Comparison of ENCODE assay signal across 10 mouse cellular contexts in the genomic region with DNA sequence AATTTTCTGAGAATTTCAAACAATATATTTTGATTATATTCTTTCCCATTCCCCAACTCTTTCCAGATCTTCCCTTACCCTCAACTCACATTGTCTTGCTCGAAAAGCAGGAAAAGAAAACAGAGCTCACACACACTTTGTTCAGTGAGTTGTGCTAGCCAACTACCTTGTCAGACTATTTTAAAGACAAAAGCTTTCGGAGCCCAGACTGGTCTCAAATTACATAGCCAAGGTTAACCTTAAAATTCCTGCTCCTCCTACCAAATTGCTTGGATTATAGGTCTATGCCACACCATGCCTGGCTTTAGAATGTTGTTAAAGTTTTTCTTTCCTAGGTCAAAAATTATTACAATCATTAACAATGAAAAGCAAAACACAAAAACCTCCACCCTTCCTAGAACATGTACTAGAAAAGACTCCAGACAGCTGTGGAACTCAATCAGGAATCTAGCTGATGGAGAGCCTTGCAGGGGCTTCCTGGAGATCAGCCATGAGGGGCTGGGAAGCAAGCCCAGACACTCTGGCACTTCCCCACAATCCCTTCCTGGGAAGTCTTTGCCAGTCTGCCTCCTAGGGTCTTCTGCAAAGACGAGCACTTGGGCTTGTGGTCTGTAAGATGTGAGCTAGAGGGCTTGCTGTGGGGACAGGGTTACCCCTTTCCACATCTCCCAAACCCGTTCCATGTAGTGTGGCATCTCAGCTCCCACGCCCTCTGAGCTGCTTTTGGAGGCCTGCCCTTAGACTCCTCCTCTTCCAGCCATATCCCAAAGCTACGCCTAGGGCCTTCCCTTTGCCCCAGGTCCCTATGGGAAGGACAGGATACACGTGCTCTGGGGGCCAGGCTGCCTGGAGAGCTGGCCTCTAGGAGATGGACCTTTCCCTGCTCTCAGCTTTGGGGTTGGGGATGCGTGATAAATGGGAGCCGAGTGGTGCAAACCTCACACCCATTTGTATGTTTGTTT. TPM values are rescaled to one million over a fixed set of nuclear protein-coding genes. Genes with fewer than 3 reads are reported as not detected.
A peak's percentile ranks its signal among the peaks of the same experiment; 100 is the strongest.
DNase-seq lines count a peak whose midpoint lies in the region; ATAC-seq and TF ChIP-seq lines count a peak whose summit lies in the region.
"Had no signal": no experiment of that assay in that cellular context is flagged by ENCODE, and none has a peak within 500 bp of the region (broad histone marks: within the 10 kb centered on the region; RNA-seq: fewer than 3 reads in every experiment).

No protein-coding gene starts in this region.

- H3K79me2 ChIP-seq in heart, adult 2 months (replicated peaks; ENCODE audit: control insufficient read depth, insufficient read depth, low read length): no peaks in the 10 kb centered on the region

- H3K4me2 ChIP-seq in heart, embryonic 15.5 days: no peak overlapping the region

- no peak for TF ChIP-seq POLR2A in heart, adult 2 months (IDR thresholded peaks at IDR 0.05; ENCODE audit: insufficient read depth, low read depth, low read length)

- WGBS in heart, embryonic 15.5 days: 55% methylated on average over 9 of the region's 9 CpGs
- WGBS in heart, adult 2 months: 31% methylated on average over 9 of the region's 9 CpGs
- WGBS in limb, embryonic 10.5 days: 62% methylated on average over 9 of the region's 9 CpGs

- intact Hi-C loops in heart, adult 2 months (cut with DNase I): no loop called here
- intact Hi-C loops in left cerebral cortex, postnatal 4 days (cut with DNase I): loop anchor here (5.0 kb wide), 1 partner anchor 422 kb away; the partner anchor contains the start of gene Idh3b
- intact Hi-C loops in left cerebral cortex, postnatal 36 days (cut with DNase I): no loop called here

- no peak overlapping the region for H3K9ac ChIP-seq in heart, embryonic 15.5 days
- H3K9ac ChIP-seq in heart, adult 2 months (ENCODE audit: low read depth, low read length): no peak overlapping the region

- ATAC-seq in heart, embryonic 15.5 days (replicated peaks; ENCODE audit: insufficient number of reproducible peaks, insufficient read depth, low FRiP score, low read depth): no peak; the same call in 1 of the 2 replicates
- ATAC-seq: CD4-positive, CD25-positive, alpha-beta regulatory T cell, adult 4 months had no signal

- H3K27me3 ChIP-seq in heart, embryonic 15.5 days: peaks cover 6% of the 10 kb centered on the region; the same call in 1 of the 2 replicates
- no peaks in the 10 kb centered on the region for H3K27me3 ChIP-seq in heart, adult 2 months (ENCODE audit: control insufficient read depth, insufficient read depth, low read length)
- H3K27me3 ChIP-seq in limb, embryonic 10.5 days (ENCODE audit: low read depth, poor library complexity, severe bottlenecking): peaks cover 10% of the 10 kb centered on the region

- H3K9me3 ChIP-seq in heart, embryonic 15.5 days (replicated peaks): no peaks in the 10 kb centered on the region
- H3K9me3 ChIP-seq in limb, embryonic 10.5 days (replicated peaks): no peaks in the 10 kb centered on the region

- no peak for TF ChIP-seq CTCF in heart, adult 2 months (IDR thresholded peaks at IDR 0.05)

- peaks cover 17% of the 10 kb centered on the region for H3K36me3 ChIP-seq in heart, embryonic 15.5 days
- no peaks in the 10 kb centered on the region; the same call in 1 of the 2 replicates for H3K36me3 ChIP-seq in heart, adult 2 months (ENCODE audit: control insufficient read depth, insufficient read depth, low read length)
- peaks cover 6% of the 10 kb centered on the region; the same call in 1 of the 2 replicates for H3K36me3 ChIP-seq in limb, embryonic 10.5 days

- H3K4me3 ChIP-seq in heart, embryonic 15.5 days: no peak overlapping the region
- no peak overlapping the region for H3K4me3 ChIP-seq in heart, adult 2 months
- no peak overlapping the region for H3K4me3 ChIP-seq in limb, embryonic 10.5 days

- no peak for TF ChIP-seq EP300 in heart, adult 2 months (IDR thresholded peaks at IDR 0.05; ENCODE audit: insufficient read depth, low read depth, low read length)

- H3K4me1 ChIP-seq in heart, embryonic 15.5 days (replicated peaks): peaks cover 16% of the 10 kb centered on the region
- H3K4me1 ChIP-seq in heart, adult 2 months (ENCODE audit: control insufficient read depth, insufficient read depth, low read length): peaks cover 4% of the 10 kb centered on the region; the same call in 1 of the 2 replicates
- peaks cover 12% of the 10 kb centered on the region for H3K4me1 ChIP-seq in limb, embryonic 10.5 days

- no peak for DNase-seq in heart, adult 2 months
- DNase-seq in left cerebral cortex, postnatal 4 days: peak; percentile 53
- DNase-seq in left cerebral cortex, postnatal 36 days (ENCODE audit: low spot score in 2 of 2): no peak
- peak; percentile 49 for DNase-seq in adipocyte (ENCODE audit: low spot score)
- DNase-seq in limb, embryonic 10.5 days (ENCODE audit: low spot score): no peak
- no peak for DNase-seq in frontal cortex, adult 2 months (ENCODE audit: extremely low spot score in 1 of 2, low spot score in 1 of 2)

- H3K27ac ChIP-seq in heart, embryonic 15.5 days: peak overlapping the region; percentile 51
- no peak overlapping the region for H3K27ac ChIP-seq in heart, adult 2 months
- H3K27ac ChIP-seq in limb, embryonic 10.5 days: peak overlapping the region; percentile 16; the same call in 1 of the 2 replicates
- H3K27ac ChIP-seq: macrophage had no signal

RNA-seq across cellular contexts. Expression of gene Slc4a11, which starts 7.0 kb away (rescaled TPM):
- 0.19 and 0.58 TPM in 2 replicates for polyA plus RNA-seq in heart, embryonic 15.5 days (2015; fragmentation: Nextera tagmentation; extraction: Ambion mirVana)
- total RNA-seq in heart, adult 2 months (2021): under 1 TPM; 0.10 to 0.14 TPM
- 0.37 and 0.38 TPM in 2 replicates for polyA plus RNA-seq in heart, adult 2 months (2012; rRNA removed)
- under 1 TPM; 0.34 to 0.83 TPM for total RNA-seq in left cerebral cortex, postnatal 4 days (2021)
- total RNA-seq in left cerebral cortex, postnatal 36 days (2021): 1 to 10 TPM; 1.4 to 2.3 TPM
- polyA plus RNA-seq in limb, embryonic 10.5 days (2016; fragmentation: Nextera tagmentation; extraction: Ambion mirVana): 0.10 and 0.60 TPM in 2 replicates
- polyA plus RNA-seq in frontal cortex, adult 2 months (2012; rRNA removed): 0.96 and 1.2 TPM in 2 replicates
- total RNA-seq: common myeloid progenitor, adult 5-6 weeks had no signal

RNA-seq across cellular contexts. Expression of gene Itpa, which starts 36.9 kb away (rescaled TPM):
- 74.3 and 77.9 TPM in 2 replicates for polyA plus RNA-seq in heart, embryonic 15.5 days (2015; fragmentation: Nextera tagmentation; extraction: Ambion mirVana)
- 10 to 100 TPM; 14.9 to 16.8 TPM for total RNA-seq in heart, adult 2 months (2021)
- polyA plus RNA-seq in heart, adult 2 months (2012; rRNA removed): 24.0 and 31.6 TPM in 2 replicates
- 10 to 100 TPM; 48.3 to 48.7 TPM for total RNA-seq in left cerebral cortex, postnatal 4 days (2021)
- 10 to 100 TPM; 39.5 to 42.1 TPM for total RNA-seq in left cerebral cortex, postnatal 36 days (2021)
- 150 and 154 TPM in 2 replicates for polyA plus RNA-seq in limb, embryonic 10.5 days (2016; fragmentation: Nextera tagmentation; extraction: Ambion mirVana)
- polyA plus RNA-seq in frontal cortex, adult 2 months (2012; rRNA removed): 53.3 and 58.1 TPM in 2 replicates

RNA-seq across cellular contexts. Expression of gene Ddrgk1, which starts 39.9 kb away (rescaled TPM):
- polyA plus RNA-seq in heart, embryonic 15.5 days (2015; fragmentation: Nextera tagmentation; extraction: Ambion mirVana): 44.8 and 46.2 TPM in 2 replicates
- total RNA-seq in heart, adult 2 months (2021): 10 to 100 TPM; 71.1 to 96.0 TPM
- 35.2 and 47.0 TPM in 2 replicates for polyA plus RNA-seq in heart, adult 2 months (2012; rRNA removed)
- total RNA-seq in left cerebral cortex, postnatal 4 days (2021): 10 to 100 TPM; 56.3 to 68.9 TPM
- total RNA-seq in left cerebral cortex, postnatal 36 days (2021): 100 to 1,000 TPM in 1 of 2 experiments, 10 to 100 TPM in 1; 97.9 to 102 TPM
- 43.8 and 44.8 TPM in 2 replicates for polyA plus RNA-seq in limb, embryonic 10.5 days (2016; fragmentation: Nextera tagmentation; extraction: Ambion mirVana)
- polyA plus RNA-seq in frontal cortex, adult 2 months (2012; rRNA removed): 97.5 and 108 TPM in 2 replicates

Comparison
In these comparisons a context has a peak if more than half of its experiments do, and no peak if none do; other contexts are left out.
1. DNase-seq: peak in left cerebral cortex, postnatal 4 days (single experiment) and adipocyte (single experiment); none in heart, adult 2 months (0 of 2), left cerebral cortex, postnatal 36 days (0 of 2), limb, embryonic 10.5 days (single experiment) and frontal cortex, adult 2 months (0 of 2).